Mouse (Mus musculus) olfactory bulb, adult 2 months (tissue): Measurements from ENCODE around the gene Sorcs3. TPM values are rescaled to one million over a fixed set of nuclear protein-coding genes. Genes with fewer than 3 reads are reported as not detected.

ENCODE experiments used
- H3K27ac ChIP-seq: fragments of 200-500 bp; 2 replicates; pipeline ENCODE4 v1.5.1; 2012; ENCODE audit warnings: low read depth, low read length; ENCODE audit not compliant: insufficient read depth
- H3K4me1 ChIP-seq: fragments of 200-500 bp; 2 replicates; pipeline ENCODE4 v1.6.1; 2012; ENCODE audit warnings: low read length; ENCODE audit not compliant: control insufficient read depth, insufficient read depth
- H3K4me3 ChIP-seq: fragments of 200-500 bp; 2 replicates; pipeline ENCODE4 v1.5.1; 2012; ENCODE audit warnings: mild to moderate bottlenecking, low read depth, low read length, moderate library complexity; ENCODE audit not compliant: insufficient read depth
- CTCF ChIP-seq: fragments of 200-500 bp; IDR thresholded peaks from 2 replicates; pipeline ENCODE4 v1.5.1; 2012; ENCODE audit warnings: low read depth, mild to moderate bottlenecking, low read length, moderate library complexity; ENCODE audit not compliant: insufficient read depth
- POLR2A ChIP-seq: fragments of 200-500 bp; IDR thresholded peaks from 2 replicates; pipeline ENCODE4 v1.6.1; 2012; ENCODE audit warnings: mild to moderate bottlenecking, low read depth, low read length, moderate library complexity; ENCODE audit not compliant: insufficient read depth
- WGBS: fragments of 180-500 bp; shearing (Covaris S2); methylation state at CpG from one replicate; pipeline ENCODE4 v1.1.7; 2018; 5-methylcytosine and 5-hydroxymethylcytosine counted together
- polyA plus RNA-seq: library from polyadenylated mRNA; stranded (reverse); fragments of >200 nt; gene quantifications from 2 replicates; pipeline ENCODE4 v1.2.4, GENCODE M21; 2012; ENCODE audit warnings: low replicate concordance; ENCODE audit not compliant: missing spikeins, insufficient read depth, insufficient read length

Sorcs3 gene
- polyA plus RNA-seq, 1 experiment: not detected

- 87% methylated on average over 4 of the region's 4 CpGs for WGBS
- no peak overlapping the region for H3K4me3 ChIP-seq
- no peak overlapping the region for H3K27ac ChIP-seq
- TF ChIP-seq POLR2A: no peak
- TF ChIP-seq CTCF: no peak
- H3K4me1 ChIP-seq: no peaks in the 10 kb centered on the region; the same call in 1 of the 2 replicates
Measured at GRCm38 (mm10) chr19:48734370-48734769, 528.5 kb downstream of the Sorcs3 start.

- no peaks in the 10 kb centered on the region; the same call in 1 of the 2 replicates for H3K4me1 ChIP-seq
- H3K27ac ChIP-seq: no peak overlapping the region
- no peak for TF ChIP-seq CTCF
- TF ChIP-seq POLR2A: no peak
- no peak overlapping the region for H3K4me3 ChIP-seq
- 14% methylated on average over 2 of the region's 2 CpGs for WGBS
Measured at GRCm38 (mm10) chr19:48737554-48737953, 531.7 kb downstream of the Sorcs3 start.

- 90% methylated on average over 9 of the region's 9 CpGs for WGBS
- H3K4me3 ChIP-seq: no peak overlapping the region
- no peak overlapping the region for H3K27ac ChIP-seq
- no peak for TF ChIP-seq POLR2A
- no peak for TF ChIP-seq CTCF
- no peaks in the 10 kb centered on the region for H3K4me1 ChIP-seq
Measured at GRCm38 (mm10) chr19:48755156-48755555, 549.3 kb downstream of the Sorcs3 start.

GRCm38 (mm10) chr19:48756831-48757230 is 551.0 kb downstream of the Sorcs3 start:
- no peak for TF ChIP-seq POLR2A
- no peak for TF ChIP-seq CTCF
- H3K4me1 ChIP-seq: no peaks in the 10 kb centered on the region
- no peak overlapping the region for H3K27ac ChIP-seq
- 67% methylated on average over 6 of the region's 6 CpGs for WGBS
- H3K4me3 ChIP-seq: no peak overlapping the region

- no peak for TF ChIP-seq CTCF
- TF ChIP-seq POLR2A: no peak
- H3K4me3 ChIP-seq: no peak overlapping the region
- no peak overlapping the region for H3K27ac ChIP-seq
- WGBS: 83% methylated on average over 2 of the region's 2 CpGs
- H3K4me1 ChIP-seq: no peaks in the 10 kb centered on the region
Measured at GRCm38 (mm10) chr19:48766524-48766923, 560.7 kb downstream of the Sorcs3 start.

GRCm38 (mm10) chr19:48771565-48771964 is 565.7 kb downstream of the Sorcs3 start:
- H3K4me3 ChIP-seq: no peak overlapping the region
- H3K4me1 ChIP-seq: no peaks in the 10 kb centered on the region
- no peak overlapping the region for H3K27ac ChIP-seq
- TF ChIP-seq CTCF: no peak
- TF ChIP-seq POLR2A: no peak
- WGBS: 68% methylated on average over 2 of the region's 2 CpGs

- H3K27ac ChIP-seq: no peak overlapping the region
- TF ChIP-seq POLR2A: no peak
- TF ChIP-seq CTCF: no peak
- H3K4me1 ChIP-seq: no peaks in the 10 kb centered on the region
- no peak overlapping the region for H3K4me3 ChIP-seq
- WGBS: 89% methylated on average over 3 of the region's 3 CpGs
Measured at GRCm38 (mm10) chr19:48779095-48779765, 573.4 kb downstream of the Sorcs3 start.

- whole genome bisulfite sequencing: 76% methylated on average over 2 of the region's 2 CpGs
- Histone ChIP-seq H3K27ac (no peak overlapping the region), H3K4me3 (no peak overlapping the region), H3K4me1 (no peaks in the 10 kb centered on the region)
- no peak for TF ChIP-seq POLR2A
- TF ChIP-seq CTCF: no peak
Measured at GRCm38 (mm10) chr19:48780813-48781212, 575.0 kb downstream of the Sorcs3 start.

- H3K27ac ChIP-seq: no peak overlapping the region
- TF ChIP-seq CTCF: no peak
- no peak for TF ChIP-seq POLR2A
- 59% methylated on average over 7 of the region's 7 CpGs for WGBS
- no peak overlapping the region for H3K4me3 ChIP-seq
- no peaks in the 10 kb centered on the region for H3K4me1 ChIP-seq
Measured at GRCm38 (mm10) chr19:48782024-48782721, 576.3 kb downstream of the Sorcs3 start.
